Mouse (Mus musculus): ENCODE measurements at regions not wholly inside any gene's neighbourhood (a gene's known extent, or its start where the extent isn't known, plus 50 kb on each side); places are given as distances from the start of the nearest gene placed in this dataset.

DNA sequence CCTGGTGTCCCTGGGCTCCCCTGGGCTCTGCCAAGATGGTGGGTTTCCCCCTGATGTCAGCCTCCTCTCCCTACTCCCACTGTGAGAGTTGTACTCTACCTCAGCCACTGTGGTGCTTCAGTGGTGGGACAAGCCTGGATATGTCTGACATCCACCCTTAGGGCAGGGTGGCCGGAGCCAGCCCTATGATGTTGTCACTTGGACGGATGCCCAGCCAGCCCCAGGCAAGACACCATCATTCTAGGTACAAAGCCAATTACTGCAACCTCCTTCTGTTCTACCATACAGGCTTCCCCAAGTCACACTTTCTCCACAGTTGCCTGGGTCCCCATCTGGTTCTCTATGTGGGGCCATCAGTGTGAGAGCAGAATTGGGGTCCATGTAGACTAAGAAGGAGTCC is 141.0 kb upstream of the Smim23 start:
- no peak for TF ChIP-seq POLR2A (IDR thresholded peaks at IDR 0.05; ENCODE audit: borderline replicate concordance, control insufficient read depth, low read depth, low read length)
- TF ChIP-seq CTCF (IDR thresholded peaks at IDR 0.05; ENCODE audit: control insufficient read depth, insufficient read depth, low read length) = no peak
- WGBS = 64% methylated on average over 2 of the region's 2 CpGs
- Histone ChIP-seq H3K4me1 (ENCODE audit: control insufficient read depth, insufficient read depth, low read length) (no peaks in the 10 kb centered on the region), H3K4me3 (replicated peaks; ENCODE audit: control insufficient read depth, low read depth, low read length) (no peak overlapping the region), H3K27ac (ENCODE audit: control insufficient read depth, insufficient read depth, low read depth, low read length, poor library complexity) (no peak overlapping the region)

DNA sequence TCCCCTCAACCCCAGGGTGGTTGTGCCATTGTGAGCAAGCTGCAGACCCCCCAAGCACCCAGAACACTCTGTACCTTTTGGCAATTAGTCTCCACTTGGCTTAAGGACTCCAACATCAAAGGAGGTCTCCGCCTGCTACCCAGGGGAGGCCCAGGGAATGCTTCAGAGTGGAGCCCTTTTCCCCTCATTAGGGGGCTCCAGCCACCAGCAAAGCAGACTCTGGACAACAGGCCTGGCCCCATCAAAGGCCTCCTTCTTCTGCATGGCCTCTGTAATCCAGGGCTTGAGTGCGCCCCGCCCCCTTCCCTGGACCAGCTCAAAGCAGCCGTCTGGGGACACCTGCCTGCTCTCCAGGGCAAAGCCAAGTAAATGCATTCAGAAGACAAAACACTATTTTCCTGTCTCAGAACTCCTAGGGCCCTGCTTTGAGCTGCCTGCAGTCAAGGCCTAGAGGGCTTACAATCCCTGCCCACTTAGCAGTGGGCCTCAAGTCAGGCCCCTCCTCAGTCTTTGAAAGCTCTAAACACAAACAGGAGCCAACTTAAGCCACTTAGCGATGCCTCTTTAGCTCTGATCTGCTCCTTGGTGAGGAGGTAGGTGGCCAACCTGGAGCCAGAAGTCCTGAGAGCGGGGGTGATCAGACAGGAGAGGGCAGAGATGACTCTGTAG is 139.4 kb upstream of the Smim23 start:
- Histone ChIP-seq H3K4me1 (ENCODE audit: control insufficient read depth, insufficient read depth, low read length) (no peaks in the 10 kb centered on the region), H3K4me3 (replicated peaks; ENCODE audit: control insufficient read depth, low read depth, low read length) (no peak overlapping the region), H3K27ac (ENCODE audit: control insufficient read depth, insufficient read depth, low read depth, low read length, poor library complexity) (no peak overlapping the region)
- TF ChIP-seq CTCF (IDR thresholded peaks at IDR 0.05; ENCODE audit: control insufficient read depth, insufficient read depth, low read length) (no peak), POLR2A (IDR thresholded peaks at IDR 0.05; ENCODE audit: borderline replicate concordance, control insufficient read depth, low read depth, low read length) (no peak)
- 64% methylated on average over 6 of the region's 6 CpGs for WGBS

- no peak for TF ChIP-seq POLR2A (IDR thresholded peaks at IDR 0.05; ENCODE audit: borderline replicate concordance, control insufficient read depth, low read depth, low read length)
- no peak for TF ChIP-seq CTCF (IDR thresholded peaks at IDR 0.05; ENCODE audit: control insufficient read depth, insufficient read depth, low read length)
- WGBS = 73% methylated on average over 3 of the region's 3 CpGs
Measured at GRCm38 (mm10) chr11:32961600-32961999, 137.2 kb upstream of the Smim23 start.

DNA sequence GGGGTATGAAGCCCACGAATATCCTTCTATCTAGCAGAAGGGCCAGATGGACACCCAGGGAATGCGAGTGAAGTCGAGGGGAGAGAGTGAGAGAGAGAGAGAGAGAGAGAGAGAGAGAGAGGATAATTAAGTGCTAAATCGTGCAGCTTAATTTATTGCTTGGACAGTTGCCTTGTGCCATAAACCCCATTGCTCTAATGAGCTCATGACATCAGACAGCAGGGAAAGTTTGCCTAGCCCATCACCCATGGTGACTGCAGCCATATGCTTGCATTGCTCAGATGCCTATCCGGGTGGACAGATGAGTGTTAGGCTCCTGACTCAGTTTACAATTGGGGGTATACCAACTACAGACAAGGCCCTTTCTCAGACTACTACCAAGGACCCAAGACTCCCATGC is 134.6 kb upstream of the Smim23 start:
- no peak for TF ChIP-seq POLR2A (IDR thresholded peaks at IDR 0.05; ENCODE audit: borderline replicate concordance, control insufficient read depth, low read depth, low read length)
- no peak for TF ChIP-seq CTCF (IDR thresholded peaks at IDR 0.05; ENCODE audit: control insufficient read depth, insufficient read depth, low read length)
- Histone ChIP-seq H3K27ac (ENCODE audit: control insufficient read depth, insufficient read depth, low read depth, low read length, poor library complexity) (no peak overlapping the region), H3K4me3 (replicated peaks; ENCODE audit: control insufficient read depth, low read depth, low read length) (no peak overlapping the region), H3K4me1 (ENCODE audit: control insufficient read depth, insufficient read depth, low read length) (no peaks in the 10 kb centered on the region)
- 64% methylated on average over 5 of the region's 5 CpGs for WGBS

More at GRCm38 (mm10) chr11:32961600-32961999, 137.2 kb upstream of the Smim23 start:
- H3K4me3 ChIP-seq (replicated peaks; ENCODE audit: control insufficient read depth, low read depth, low read length) = no peak overlapping the region
- H3K27ac ChIP-seq (ENCODE audit: control insufficient read depth, insufficient read depth, low read depth, low read length, poor library complexity) = no peak overlapping the region
- H3K4me1 ChIP-seq (ENCODE audit: control insufficient read depth, insufficient read depth, low read length) = no peaks in the 10 kb centered on the region

- 51% methylated on average over 7 of the region's 7 CpGs for WGBS
- H3K4me3 ChIP-seq (replicated peaks; ENCODE audit: control insufficient read depth, low read depth, low read length) = no peak overlapping the region
- TF ChIP-seq POLR2A (IDR thresholded peaks at IDR 0.05; ENCODE audit: borderline replicate concordance, control insufficient read depth, low read depth, low read length) = no peak
- no peak overlapping the region for H3K27ac ChIP-seq (ENCODE audit: control insufficient read depth, insufficient read depth, low read depth, low read length, poor library complexity)
- no peaks in the 10 kb centered on the region for H3K4me1 ChIP-seq (ENCODE audit: control insufficient read depth, insufficient read depth, low read length)
Measured at GRCm38 (mm10) chr11:32956993-32957392, 132.6 kb upstream of the Smim23 start.

- H3K4me1 ChIP-seq (ENCODE audit: control insufficient read depth, insufficient read depth, low read length) = no peaks in the 10 kb centered on the region
- TF ChIP-seq CTCF (IDR thresholded peaks at IDR 0.05; ENCODE audit: control insufficient read depth, insufficient read depth, low read length) = no peak
- no peak for TF ChIP-seq POLR2A (IDR thresholded peaks at IDR 0.05; ENCODE audit: borderline replicate concordance, control insufficient read depth, low read depth, low read length)
- H3K4me3 ChIP-seq (replicated peaks; ENCODE audit: control insufficient read depth, low read depth, low read length) = no peak overlapping the region
- H3K27ac ChIP-seq (ENCODE audit: control insufficient read depth, insufficient read depth, low read depth, low read length, poor library complexity) = no peak overlapping the region
Measured at GRCm38 (mm10) chr11:32952271-32952670, 127.9 kb upstream of the Smim23 start.

GRCm38 (mm10) chr11:32948132-32948531 is 123.7 kb upstream of the Smim23 start:
- H3K4me1 ChIP-seq (ENCODE audit: control insufficient read depth, insufficient read depth, low read length) = no peaks in the 10 kb centered on the region
- no peak for TF ChIP-seq CTCF (IDR thresholded peaks at IDR 0.05; ENCODE audit: control insufficient read depth, insufficient read depth, low read length)
- no peak for TF ChIP-seq POLR2A (IDR thresholded peaks at IDR 0.05; ENCODE audit: borderline replicate concordance, control insufficient read depth, low read depth, low read length)
- H3K27ac ChIP-seq (ENCODE audit: control insufficient read depth, insufficient read depth, low read depth, low read length, poor library complexity) = no peak overlapping the region
- WGBS = 74% methylated on average over 4 of the region's 4 CpGs
- H3K4me3 ChIP-seq (replicated peaks; ENCODE audit: control insufficient read depth, low read depth, low read length) = no peak overlapping the region

GRCm38 (mm10) chr11:32946481-32947001 is 122.1 kb upstream of the Smim23 start:
- no peak for TF ChIP-seq POLR2A (IDR thresholded peaks at IDR 0.05; ENCODE audit: borderline replicate concordance, control insufficient read depth, low read depth, low read length)
- no peak for TF ChIP-seq CTCF (IDR thresholded peaks at IDR 0.05; ENCODE audit: control insufficient read depth, insufficient read depth, low read length)
- Histone ChIP-seq H3K27ac (ENCODE audit: control insufficient read depth, insufficient read depth, low read depth, low read length, poor library complexity) (no peak overlapping the region), H3K4me3 (replicated peaks; ENCODE audit: control insufficient read depth, low read depth, low read length) (no peak overlapping the region), H3K4me1 (ENCODE audit: control insufficient read depth, insufficient read depth, low read length) (no peaks in the 10 kb centered on the region)
- WGBS = 16% methylated on average over 3 of the region's 3 CpGs

- no peaks in the 10 kb centered on the region for H3K4me1 ChIP-seq (ENCODE audit: control insufficient read depth, insufficient read depth, low read length)
- H3K27ac ChIP-seq (ENCODE audit: control insufficient read depth, insufficient read depth, low read depth, low read length, poor library complexity) = no peak overlapping the region
- 86% methylated on average over 2 of the region's 2 CpGs for WGBS
- no peak overlapping the region for H3K4me3 ChIP-seq (replicated peaks; ENCODE audit: control insufficient read depth, low read depth, low read length)
- no peak for TF ChIP-seq CTCF (IDR thresholded peaks at IDR 0.05; ENCODE audit: control insufficient read depth, insufficient read depth, low read length)
- TF ChIP-seq POLR2A (IDR thresholded peaks at IDR 0.05; ENCODE audit: borderline replicate concordance, control insufficient read depth, low read depth, low read length) = no peak
Measured at GRCm38 (mm10) chr11:32945071-32945470, 120.7 kb upstream of the Smim23 start.
